Mouse (Mus musculus): Measurements from ENCODE around the gene Slc22a23. TPM values are rescaled to one million over a fixed set of nuclear protein-coding genes. Genes with fewer than 3 reads are reported as not detected.

The Slc22a23 gene
- polyA plus RNA-seq, 1 experiment from 2014 or later = 6.8 TPM

Other genes starting within 250 kb of the Slc22a23 start
- 137 and 151 TPM in 2 replicates for gene Tubb2b, start 214.7 kb downstream of the Slc22a23 start, polyA plus RNA-seq (2016; fragmentation: Nextera tagmentation; extraction: Ambion mirVana)
- gene Psmg4, start 182.2 kb downstream of the Slc22a23 start, polyA plus RNA-seq (2016; fragmentation: Nextera tagmentation; extraction: Ambion mirVana) = 129 and 133 TPM in 2 replicates

Data from forebrain, embryonic 10.5 days (tissue).